Mouse (Mus musculus): ENCODE results near the gene St6galnac6. TPM values are rescaled to one million over a fixed set of nuclear protein-coding genes. Genes with fewer than 3 reads are reported as not detected.

Gene St6galnac6
- polyA plus RNA-seq, 1 experiment from 2014 or later, result 27.7 TPM

DNA sequence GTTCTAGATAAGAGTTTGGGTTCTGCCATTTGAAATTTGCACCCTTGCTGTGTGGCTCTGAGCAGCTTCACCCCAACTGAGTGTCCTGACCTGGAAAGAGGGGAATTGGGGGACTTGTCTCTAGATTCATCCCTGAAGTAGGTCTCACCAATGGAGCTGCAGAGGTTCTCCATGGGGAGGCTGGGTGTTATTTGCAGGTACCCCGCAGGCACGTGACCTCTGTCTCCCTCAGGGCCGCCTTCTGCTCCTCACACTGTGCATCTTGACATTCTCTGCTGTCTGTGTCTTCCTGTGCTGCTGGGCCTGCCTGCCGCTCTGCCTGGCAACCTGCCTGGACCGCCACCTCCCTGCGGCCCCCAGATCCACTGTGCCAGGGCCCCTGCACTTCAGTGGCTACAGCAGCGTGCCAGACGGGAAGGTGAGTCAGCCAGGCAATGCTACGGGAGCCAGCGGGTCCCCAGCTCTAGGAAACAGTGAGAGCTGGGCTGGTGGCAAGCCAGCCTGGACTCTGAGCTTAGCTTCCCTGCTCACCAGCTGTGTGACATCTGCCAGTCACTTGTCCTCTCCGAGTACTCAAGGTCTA is 10.2 kb upstream of the St6galnac6 start:
- Histone ChIP-seq H3K9me3 (no peaks in the 10 kb centered on the region), H3K4me3 (no peak overlapping the region), H3K27ac (replicated peaks) (peak overlapping the region; percentile 42; the same call in 1 of the 2 replicates), H3K4me1 (replicated peaks) (peaks cover 40% of the 10 kb centered on the region), H3K27me3 (no peaks in the 10 kb centered on the region), H3K4me2 (peak overlapping the region; percentile 5; the same call in 1 of the 2 replicates), H3K9ac (no peak overlapping the region), H3K36me3 (peaks cover 5% of the 10 kb centered on the region; the same call in 1 of the 2 replicates)
- 52% methylated on average over 11 of the region's 11 CpGs for WGBS
- ATAC-seq (ENCODE audit: low FRiP score, low read depth), result no peak

DNA sequence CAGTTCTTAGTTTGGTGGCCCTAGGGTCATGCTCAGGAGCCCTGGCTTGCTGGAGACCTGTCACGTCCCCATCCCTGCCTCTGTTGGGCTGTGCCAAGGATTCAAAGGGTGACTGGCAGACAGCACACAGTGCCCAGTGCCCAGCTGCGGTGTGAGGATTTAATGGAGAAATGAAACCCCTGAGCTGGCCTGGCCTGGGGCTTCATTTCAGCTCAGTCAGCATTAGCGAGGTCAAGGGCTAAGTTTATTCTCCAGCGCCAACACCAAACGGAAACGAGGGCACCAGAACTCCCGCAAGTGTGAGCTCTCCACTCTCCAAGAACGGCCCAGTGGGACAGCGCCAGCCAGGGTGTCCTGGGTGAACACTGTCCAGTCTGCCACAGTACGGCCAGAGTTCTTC is 9.3 kb upstream of the St6galnac6 start:
- no peaks in the 10 kb centered on the region for H3K27me3 ChIP-seq
- ATAC-seq (ENCODE audit: low FRiP score, low read depth), result no peak
- H3K27ac ChIP-seq (replicated peaks), result no peak overlapping the region
- H3K4me3 ChIP-seq, result no peak overlapping the region
- H3K36me3 ChIP-seq, result peaks cover 12% of the 10 kb centered on the region; the same call in 1 of the 2 replicates
- no peak overlapping the region for H3K9ac ChIP-seq
- 85% methylated on average over 10 of the region's 10 CpGs for WGBS
- no peak overlapping the region for H3K4me2 ChIP-seq
- peaks cover 40% of the 10 kb centered on the region for H3K4me1 ChIP-seq (replicated peaks)
- no peaks in the 10 kb centered on the region for H3K9me3 ChIP-seq

- Histone ChIP-seq H3K4me3 (no peak overlapping the region), H3K27me3 (no peaks in the 10 kb centered on the region), H3K9ac (no peak overlapping the region), H3K27ac (replicated peaks) (no peak overlapping the region), H3K4me1 (replicated peaks) (peaks cover 38% of the 10 kb centered on the region), H3K4me2 (no peak overlapping the region), H3K9me3 (no peaks in the 10 kb centered on the region), H3K36me3 (peaks cover 12% of the 10 kb centered on the region; the same call in 1 of the 2 replicates)
- WGBS, result 67% methylated on average over 6 of the region's 6 CpGs
- ATAC-seq (ENCODE audit: low FRiP score, low read depth), result no peak
These were observed 8.3 kb upstream of the St6galnac6 start for GRCm38 (mm10) chr2:32591249-32591648.

DNA sequence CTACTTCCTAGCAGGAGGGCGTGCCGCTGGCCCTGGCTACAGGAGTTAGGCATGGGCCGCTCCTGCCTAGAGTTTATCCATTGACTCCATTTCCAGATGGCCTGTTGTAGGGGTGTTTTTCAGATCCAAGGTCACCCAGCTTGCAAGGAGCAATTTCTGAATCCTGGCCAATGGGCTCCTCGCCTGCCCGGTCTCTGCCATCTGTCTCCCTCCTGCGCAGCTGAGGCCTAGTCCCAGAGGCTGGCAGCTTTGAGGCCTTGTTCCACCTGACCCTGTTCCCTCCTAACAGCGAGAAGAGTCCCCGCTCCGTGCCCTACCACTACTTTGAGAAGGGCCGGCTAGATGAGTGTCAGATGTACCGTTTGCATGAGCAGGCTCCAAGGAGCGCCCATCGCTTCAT is 2.8 kb upstream of the St6galnac6 start:
- H3K4me2 ChIP-seq, result no peak overlapping the region
- 74% methylated on average over 13 of the region's 13 CpGs for WGBS
- no peak for ATAC-seq (ENCODE audit: low FRiP score, low read depth)
- no peak overlapping the region for H3K27ac ChIP-seq (replicated peaks)
- no peak overlapping the region for H3K4me3 ChIP-seq
- H3K36me3 ChIP-seq, result peaks cover 17% of the 10 kb centered on the region; the same call in 1 of the 2 replicates
- no peak overlapping the region for H3K9ac ChIP-seq
- no peaks in the 10 kb centered on the region for H3K9me3 ChIP-seq
- no peaks in the 10 kb centered on the region for H3K27me3 ChIP-seq
- no peaks in the 10 kb centered on the region; the same call in 1 of the 2 replicates for H3K4me1 ChIP-seq (replicated peaks)

- Histone ChIP-seq H3K4me1 (replicated peaks) (no peaks in the 10 kb centered on the region; the same call in 1 of the 2 replicates), H3K9ac (no peak overlapping the region), H3K9me3 (no peaks in the 10 kb centered on the region), H3K27ac (replicated peaks) (no peak overlapping the region), H3K4me3 (no peak overlapping the region), H3K4me2 (no peak overlapping the region), H3K36me3 (peaks cover 17% of the 10 kb centered on the region; the same call in 1 of the 2 replicates), H3K27me3 (no peaks in the 10 kb centered on the region)
- no peak for ATAC-seq (ENCODE audit: low FRiP score, low read depth)
- 93% methylated on average over 5 of the region's 5 CpGs for WGBS
These were observed 2.3 kb upstream of the St6galnac6 start for GRCm38 (mm10) chr2:32597248-32597647.

- no peaks in the 10 kb centered on the region for H3K9me3 ChIP-seq
- H3K27me3 ChIP-seq, result no peaks in the 10 kb centered on the region
- WGBS, result 85% methylated on average over 5 of the region's 5 CpGs
- peaks cover 17% of the 10 kb centered on the region; the same call in 1 of the 2 replicates for H3K36me3 ChIP-seq
- no peak overlapping the region for H3K27ac ChIP-seq (replicated peaks)
- no peaks in the 10 kb centered on the region; the same call in 1 of the 2 replicates for H3K4me1 ChIP-seq (replicated peaks)
- no peak for ATAC-seq (ENCODE audit: low FRiP score, low read depth)
- no peak overlapping the region for H3K9ac ChIP-seq
- H3K4me3 ChIP-seq, result no peak overlapping the region
- H3K4me2 ChIP-seq, result no peak overlapping the region
These were observed 1.8 kb upstream of the St6galnac6 start for GRCm38 (mm10) chr2:32597699-32598098.

GRCm38 (mm10) chr2:32598506-32598905 is 1.0 kb upstream of the St6galnac6 start:
- H3K4me3 ChIP-seq, result no peak overlapping the region
- H3K9ac ChIP-seq, result no peak overlapping the region
- no peak overlapping the region for H3K4me2 ChIP-seq
- no peaks in the 10 kb centered on the region for H3K9me3 ChIP-seq
- no peak for ATAC-seq (ENCODE audit: low FRiP score, low read depth)
- peaks cover 17% of the 10 kb centered on the region; the same call in 1 of the 2 replicates for H3K36me3 ChIP-seq
- 75% methylated on average over 8 of the region's 8 CpGs for WGBS
- H3K27me3 ChIP-seq, result no peaks in the 10 kb centered on the region
- no peaks in the 10 kb centered on the region; the same call in 1 of the 2 replicates for H3K4me1 ChIP-seq (replicated peaks)
- H3K27ac ChIP-seq (replicated peaks), result no peak overlapping the region

- Histone ChIP-seq H3K9ac (no peak overlapping the region), H3K36me3 (0 out of 2 replicates have a peak, but pooled peaks cover 5% of the 10 kb centered on the region), H3K4me3 (no peak overlapping the region), H3K4me2 (no peak overlapping the region), H3K9me3 (no peaks in the 10 kb centered on the region), H3K27me3 (no peaks in the 10 kb centered on the region), H3K4me1 (replicated peaks) (peaks cover 2% of the 10 kb centered on the region), H3K27ac (replicated peaks) (no peak overlapping the region)
- 40% methylated on average over 8 of the region's 8 CpGs for WGBS
- no peak for ATAC-seq (ENCODE audit: low FRiP score, low read depth)
These were observed 2.0 kb downstream of the St6galnac6 start for GRCm38 (mm10) chr2:32601417-32602065.

- H3K4me2 ChIP-seq, result peak overlapping the region; percentile 48
- peaks cover 10% of the 10 kb centered on the region for H3K4me1 ChIP-seq (replicated peaks)
- H3K9me3 ChIP-seq, result no peaks in the 10 kb centered on the region
- no peak overlapping the region for H3K9ac ChIP-seq
- no peaks in the 10 kb centered on the region for H3K27me3 ChIP-seq
- 2% methylated on average over 11 of the region's 11 CpGs for WGBS
- peak overlapping the region; percentile 26 for H3K4me3 ChIP-seq
- no peaks in the 10 kb centered on the region for H3K36me3 ChIP-seq
- no peak overlapping the region for H3K27ac ChIP-seq (replicated peaks)
- peak; percentile 43; the same call in 1 of the 2 replicates for ATAC-seq (ENCODE audit: low FRiP score, low read depth)
These were observed 3.1 kb downstream of the St6galnac6 start for GRCm38 (mm10) chr2:32602600-32603054.

DNA sequence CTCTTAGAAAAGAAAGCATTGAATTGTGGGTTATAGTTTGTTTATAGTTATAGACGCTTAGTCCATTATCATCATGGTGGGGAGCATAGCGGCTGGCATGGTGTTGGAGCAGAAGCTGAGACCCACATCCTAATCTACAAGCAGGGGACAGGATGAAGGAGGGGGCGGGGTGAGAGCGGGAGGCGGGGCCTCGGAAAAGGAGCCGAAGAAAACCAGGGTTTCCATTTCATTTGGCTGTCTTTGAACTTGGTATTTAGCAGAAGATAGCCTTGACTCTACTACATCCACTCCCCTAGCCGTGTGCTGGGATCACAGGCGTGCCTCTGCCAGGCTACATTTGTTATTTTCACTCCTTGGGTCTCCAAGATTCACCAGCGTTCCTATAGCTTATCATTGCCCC is 5.1 kb downstream of the St6galnac6 start:
- WGBS, result 48% methylated on average over 10 of the region's 10 CpGs
- no peak for ATAC-seq (ENCODE audit: low FRiP score, low read depth)
- no peak overlapping the region for H3K4me3 ChIP-seq

GRCm38 (mm10) chr2:32606161-32607142 is 6.9 kb downstream of the St6galnac6 start:
- peak; percentile 75 for ATAC-seq (ENCODE audit: low FRiP score, low read depth)
- Histone ChIP-seq H3K36me3 (no peaks in the 10 kb centered on the region), H3K4me1 (replicated peaks) (peaks cover 28% of the 10 kb centered on the region), H3K9me3 (no peaks in the 10 kb centered on the region), H3K4me2 (peak overlapping the region; percentile 85), H3K9ac (peak overlapping the region; percentile 74), H3K27me3 (peaks cover 3% of the 10 kb centered on the region; the same call in 1 of the 2 replicates), H3K27ac (replicated peaks) (no peak overlapping the region), H3K4me3 (peak overlapping the region; percentile 78)
- WGBS, result 13% methylated on average over 45 of the region's 55 CpGs

More for the DNA sequence above, 5.1 kb downstream of the St6galnac6 start:
- H3K9ac ChIP-seq, result no peak overlapping the region
- peaks cover 24% of the 10 kb centered on the region for H3K4me1 ChIP-seq (replicated peaks)
- no peak overlapping the region for H3K27ac ChIP-seq (replicated peaks)
- no peaks in the 10 kb centered on the region for H3K9me3 ChIP-seq
- H3K27me3 ChIP-seq, result peaks cover 3% of the 10 kb centered on the region; the same call in 1 of the 2 replicates
- H3K36me3 ChIP-seq, result no peaks in the 10 kb centered on the region
- no peak overlapping the region for H3K4me2 ChIP-seq
